Mouse (Mus musculus): ENCODE data around the gene Rp9. TPM values are rescaled to one million over a fixed set of nuclear protein-coding genes. Genes with fewer than 3 reads are reported as not detected.
"Not testable (repeated sequence)": the region's sequence is repeated elsewhere in the genome, so short reads cannot be mapped to it uniquely, and the experiment has no call there.

Rp9 gene
- polyA plus RNA-seq, 1 experiment from 2014 or later = 68.3 TPM

GRCm38 (mm10) chr9:22416187-22416586, 53.4 kb downstream of the Rp9 start:
- no peak overlapping the region for H3K27ac ChIP-seq
- WGBS = 70% methylated on average over 3 of the region's 3 CpGs

GRCm38 (mm10) chr9:22411002-22411857, 58.3 kb downstream of the Rp9 start, which contains the start of gene 9530077C05Rik:
TSS of gene 9530077C05Rik (plus strand) at chr9:22411513.
- peak within 1 kb of the TSS; percentile 64 for H3K4me3 ChIP-seq
- H3K27ac ChIP-seq = no peak within 1 kb of the TSS
- no peaks in the 10 kb centered on the region for H3K27me3 ChIP-seq
- peak within 1 kb of the TSS; percentile 81 for H3K4me2 ChIP-seq
- peak; percentile 96 for ATAC-seq (ENCODE audit: insufficient number of reproducible peaks, insufficient read depth, low FRiP score, low TSS enrichment, low read depth)
- H3K4me1 ChIP-seq = peaks cover 2% of the 10 kb centered on the region; the same call in 1 of the 2 replicates
- H3K36me3 ChIP-seq = no peaks in the 10 kb centered on the region
- H3K9ac ChIP-seq = peak within 1 kb of the TSS; percentile 69
- WGBS = under 1% methylated on average over 43 of the region's 43 CpGs
- no peaks in the 10 kb centered on the region for H3K9me3 ChIP-seq

More at GRCm38 (mm10) chr9:22416187-22416586, 53.4 kb downstream of the Rp9 start:
- Histone ChIP-seq H3K27me3 (no peaks in the 10 kb centered on the region), H3K4me1 (peaks cover 2% of the 10 kb centered on the region; the same call in 1 of the 2 replicates), H3K9ac (no peak overlapping the region), H3K9me3 (no peaks in the 10 kb centered on the region), H3K4me2 (no peak overlapping the region), H3K36me3 (no peaks in the 10 kb centered on the region), H3K4me3 (no peak overlapping the region)
- no peak for ATAC-seq (ENCODE audit: insufficient number of reproducible peaks, insufficient read depth, low FRiP score, low TSS enrichment, low read depth)

- Histone ChIP-seq H3K27me3 (no peaks in the 10 kb centered on the region), H3K4me1 (peaks cover 2% of the 10 kb centered on the region; the same call in 1 of the 2 replicates), H3K27ac (no peak overlapping the region), H3K9ac (no peak overlapping the region), H3K4me3 (no peak overlapping the region), H3K36me3 (no peaks in the 10 kb centered on the region), H3K9me3 (no peaks in the 10 kb centered on the region), H3K4me2 (no peak overlapping the region)
- 75% methylated on average over 7 of the region's 7 CpGs for WGBS
- no peak for ATAC-seq (ENCODE audit: insufficient number of reproducible peaks, insufficient read depth, low FRiP score, low TSS enrichment, low read depth)
Observed at GRCm38 (mm10) chr9:22409501-22409900, 60.0 kb downstream of the Rp9 start.

GRCm38 (mm10) chr9:22408344-22408743, 61.2 kb downstream of the Rp9 start:
- 27% methylated on average over 4 of the region's 4 CpGs for WGBS
- H3K9me3 ChIP-seq = not testable (repeated sequence)

GRCm38 (mm10) chr9:22407633-22408032, 61.9 kb downstream of the Rp9 start:
- not testable (repeated sequence) for H3K27me3 ChIP-seq; H3K9ac ChIP-seq; H3K36me3 ChIP-seq; H3K9me3 ChIP-seq; ATAC-seq (ENCODE audit: insufficient number of reproducible peaks, insufficient read depth, low FRiP score, low TSS enrichment, low read depth); H3K4me1 ChIP-seq; H3K4me3 ChIP-seq; H3K27ac ChIP-seq; H3K4me2 ChIP-seq
- WGBS = 79% methylated on average over 4 of the region's 4 CpGs

More at GRCm38 (mm10) chr9:22408344-22408743, 61.2 kb downstream of the Rp9 start:
- H3K27ac ChIP-seq; H3K4me1 ChIP-seq; H3K4me2 ChIP-seq; H3K4me3 ChIP-seq; H3K36me3 ChIP-seq; H3K27me3 ChIP-seq; ATAC-seq (ENCODE audit: insufficient number of reproducible peaks, insufficient read depth, low FRiP score, low TSS enrichment, low read depth); H3K9ac ChIP-seq: not testable (repeated sequence)

- no peak for ATAC-seq (ENCODE audit: insufficient number of reproducible peaks, insufficient read depth, low FRiP score, low TSS enrichment, low read depth)
- 65% methylated on average over 3 of the region's 3 CpGs for WGBS
- Histone ChIP-seq H3K4me3 (no peak overlapping the region), H3K27me3 (no peaks in the 10 kb centered on the region), H3K4me2 (no peak overlapping the region), H3K9me3 (no peaks in the 10 kb centered on the region), H3K36me3 (no peaks in the 10 kb centered on the region), H3K9ac (no peak overlapping the region), H3K27ac (no peak overlapping the region), H3K4me1 (no peaks in the 10 kb centered on the region)
Observed at GRCm38 (mm10) chr9:22405414-22405813, 64.1 kb downstream of the Rp9 start.

- WGBS = 70% methylated on average over 2 of the region's 2 CpGs
- H3K36me3 ChIP-seq; H3K4me2 ChIP-seq; H3K27me3 ChIP-seq; H3K27ac ChIP-seq; H3K4me3 ChIP-seq; H3K9me3 ChIP-seq; H3K9ac ChIP-seq; ATAC-seq (ENCODE audit: insufficient number of reproducible peaks, insufficient read depth, low FRiP score, low TSS enrichment, low read depth); H3K4me1 ChIP-seq: not testable (repeated sequence)
Observed at GRCm38 (mm10) chr9:22403501-22403900, 66.0 kb downstream of the Rp9 start.

- Histone ChIP-seq H3K9ac (no peak overlapping the region), H3K27ac (no peak overlapping the region), H3K4me2 (no peak overlapping the region), H3K27me3 (no peaks in the 10 kb centered on the region), H3K4me3 (no peak overlapping the region), H3K4me1 (no peaks in the 10 kb centered on the region), H3K36me3 (no peaks in the 10 kb centered on the region), H3K9me3 (no peaks in the 10 kb centered on the region)
- no peak for ATAC-seq (ENCODE audit: insufficient number of reproducible peaks, insufficient read depth, low FRiP score, low TSS enrichment, low read depth)
- 79% methylated on average over 3 of the region's 3 CpGs for WGBS
Observed at GRCm38 (mm10) chr9:22402976-22403375, 66.6 kb downstream of the Rp9 start.

GRCm38 (mm10) chr9:22402001-22402400, 67.5 kb downstream of the Rp9 start:
- Histone ChIP-seq H3K9ac (no peak overlapping the region), H3K36me3 (no peaks in the 10 kb centered on the region), H3K4me3 (no peak overlapping the region), H3K27me3 (no peaks in the 10 kb centered on the region), H3K4me2 (no peak overlapping the region), H3K9me3 (no peaks in the 10 kb centered on the region), H3K27ac (no peak overlapping the region), H3K4me1 (no peaks in the 10 kb centered on the region)
- 80% methylated on average over 6 of the region's 6 CpGs for WGBS
- ATAC-seq (ENCODE audit: insufficient number of reproducible peaks, insufficient read depth, low FRiP score, low TSS enrichment, low read depth) = no peak

- WGBS = 77% methylated on average over 4 of the region's 4 CpGs
- H3K4me1 ChIP-seq = no peaks in the 10 kb centered on the region
- H3K27me3 ChIP-seq = no peaks in the 10 kb centered on the region
- no peak for ATAC-seq (ENCODE audit: insufficient number of reproducible peaks, insufficient read depth, low FRiP score, low TSS enrichment, low read depth)
- no peak overlapping the region for H3K9ac ChIP-seq
- H3K9me3 ChIP-seq = no peaks in the 10 kb centered on the region
- H3K36me3 ChIP-seq = no peaks in the 10 kb centered on the region
- no peak overlapping the region for H3K27ac ChIP-seq
- no peak overlapping the region for H3K4me3 ChIP-seq
- no peak overlapping the region for H3K4me2 ChIP-seq
Observed at GRCm38 (mm10) chr9:22399021-22399420, 70.5 kb downstream of the Rp9 start.

GRCm38 (mm10) chr9:22394725-22395124, 74.8 kb downstream of the Rp9 start:
- H3K4me1 ChIP-seq = peaks cover 2% of the 10 kb centered on the region; the same call in 1 of the 2 replicates
- WGBS = 80% methylated on average over 2 of the region's 2 CpGs
- no peak for ATAC-seq (ENCODE audit: insufficient number of reproducible peaks, insufficient read depth, low FRiP score, low TSS enrichment, low read depth)
- no peak overlapping the region for H3K4me3 ChIP-seq
- no peak overlapping the region for H3K9ac ChIP-seq
- no peaks in the 10 kb centered on the region for H3K27me3 ChIP-seq
- no peaks in the 10 kb centered on the region for H3K36me3 ChIP-seq
- no peak overlapping the region for H3K27ac ChIP-seq
- H3K9me3 ChIP-seq = no peaks in the 10 kb centered on the region
- no peak overlapping the region for H3K4me2 ChIP-seq

- Histone ChIP-seq H3K4me1 (peaks cover 23% of the 10 kb centered on the region), H3K27ac (no peak overlapping the region)
Observed at GRCm38 (mm10) chr9:22390390-22390789, 79.2 kb downstream of the Rp9 start.

More at GRCm38 (mm10) chr9:22390390-22390789, 79.2 kb downstream of the Rp9 start:
- H3K27me3 ChIP-seq = no peaks in the 10 kb centered on the region
- 83% methylated on average over 5 of the region's 5 CpGs for WGBS
- no peak for ATAC-seq (ENCODE audit: insufficient number of reproducible peaks, insufficient read depth, low FRiP score, low TSS enrichment, low read depth)
- no peaks in the 10 kb centered on the region for H3K36me3 ChIP-seq
- no peak overlapping the region for H3K4me3 ChIP-seq
- no peak overlapping the region for H3K9ac ChIP-seq
- H3K9me3 ChIP-seq = no peaks in the 10 kb centered on the region
- no peak overlapping the region for H3K4me2 ChIP-seq
